Mouse (Mus musculus): ENCODE measurements around the gene Pitpnc1. TPM values are rescaled to one million over a fixed set of nuclear protein-coding genes. Genes with fewer than 3 reads are reported as not detected.

The Pitpnc1 gene
- polyA plus RNA-seq, 2 experiments = 3.0 to 5.8 TPM

DNA sequence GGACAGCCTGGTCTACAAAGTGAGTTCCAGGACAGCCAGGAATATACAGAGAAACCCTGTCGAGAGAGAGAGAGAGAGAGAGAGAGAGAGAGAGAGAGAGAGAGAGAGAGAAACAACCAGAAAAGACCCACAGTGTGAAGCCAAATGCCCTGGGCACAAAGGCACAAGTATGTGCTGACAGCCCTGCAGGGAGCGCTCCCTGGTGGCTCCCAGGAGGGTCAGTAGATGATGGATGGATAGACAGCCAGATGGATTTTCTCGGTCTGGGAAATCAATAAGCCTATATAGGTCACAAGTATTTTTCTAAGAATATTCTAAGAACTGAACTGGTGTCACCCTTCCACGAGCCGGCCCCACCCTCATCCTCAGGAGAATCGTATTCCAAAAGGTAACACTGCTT, 86.5 kb downstream of the Pitpnc1 start:
- Histone ChIP-seq H3K4me3 (ENCODE audit: insufficient read depth in 1 of 2, low read depth in 2 of 2, low read length in 2 of 2) (no peak overlapping the region), H3K9me3 (ENCODE audit: control insufficient read depth, low read length) (no peaks in the 10 kb centered on the region), H3K36me3 (replicated peaks; ENCODE audit: control insufficient read depth, insufficient read depth, low read depth) (no peaks in the 10 kb centered on the region), H3K4me2 (ENCODE audit: low read depth) (no peak overlapping the region), H3K9ac (replicated peaks) (no peak overlapping the region), H3K27ac (no peak overlapping the region), H3K4me1 (replicated peaks; ENCODE audit: control insufficient read depth in 2 of 2, insufficient read depth in 2 of 2, low read length in 1 of 2) (no peaks in the 10 kb centered on the region), H3K27me3 (ENCODE audit: control insufficient read depth, insufficient read depth, low read length) (no peaks in the 10 kb centered on the region)
- no peak for ATAC-seq (ENCODE audit: insufficient read depth)
- WGBS (ENCODE audit: insufficient replicate concordance) = 73% methylated on average over 6 of the region's 6 CpGs
- no peak for DNase-seq (ENCODE audit: low read depth in 3 of 3, low spot score in 3 of 3)
- no peak for TF ChIP-seq EP300 (IDR thresholded peaks at IDR 0.05; ENCODE audit: low read depth)
- TF ChIP-seq CTCF (IDR thresholded peaks at IDR 0.05; ENCODE audit: low read depth) = peak; percentile 35

GRCm38 (mm10) chr11:107379965-107380364, 90.5 kb downstream of the Pitpnc1 start:
- Histone ChIP-seq H3K36me3 (replicated peaks; ENCODE audit: control insufficient read depth, insufficient read depth, low read depth) (no peaks in the 10 kb centered on the region), H3K27me3 (ENCODE audit: control insufficient read depth, insufficient read depth, low read length) (no peaks in the 10 kb centered on the region), H3K9me3 (ENCODE audit: control insufficient read depth, low read length) (no peaks in the 10 kb centered on the region), H3K27ac (no peak overlapping the region), H3K4me3 (ENCODE audit: insufficient read depth in 1 of 2, low read depth in 2 of 2, low read length in 2 of 2) (no peak overlapping the region), H3K9ac (replicated peaks) (no peak overlapping the region), H3K4me1 (replicated peaks; ENCODE audit: control insufficient read depth in 2 of 2, insufficient read depth in 2 of 2, low read length in 1 of 2) (0 out of 4 replicates have a peak, but pooled peaks cover 0 to 2% of the 10 kb centered on the region in 2 experiments), H3K4me2 (ENCODE audit: low read depth) (0 out of 2 replicates have a peak overlapping the region, but pooled peaks have one; percentile 11)
- 84% methylated on average over 9 of the region's 9 CpGs for WGBS (ENCODE audit: insufficient replicate concordance)
- DNase-seq (ENCODE audit: low read depth in 3 of 3, low spot score in 3 of 3) (no peak), ATAC-seq (ENCODE audit: insufficient read depth) (no peak)
- TF ChIP-seq EP300 (IDR thresholded peaks at IDR 0.05; ENCODE audit: low read depth) (no peak), CTCF (IDR thresholded peaks at IDR 0.05; ENCODE audit: low read depth) (no peak)

DNA sequence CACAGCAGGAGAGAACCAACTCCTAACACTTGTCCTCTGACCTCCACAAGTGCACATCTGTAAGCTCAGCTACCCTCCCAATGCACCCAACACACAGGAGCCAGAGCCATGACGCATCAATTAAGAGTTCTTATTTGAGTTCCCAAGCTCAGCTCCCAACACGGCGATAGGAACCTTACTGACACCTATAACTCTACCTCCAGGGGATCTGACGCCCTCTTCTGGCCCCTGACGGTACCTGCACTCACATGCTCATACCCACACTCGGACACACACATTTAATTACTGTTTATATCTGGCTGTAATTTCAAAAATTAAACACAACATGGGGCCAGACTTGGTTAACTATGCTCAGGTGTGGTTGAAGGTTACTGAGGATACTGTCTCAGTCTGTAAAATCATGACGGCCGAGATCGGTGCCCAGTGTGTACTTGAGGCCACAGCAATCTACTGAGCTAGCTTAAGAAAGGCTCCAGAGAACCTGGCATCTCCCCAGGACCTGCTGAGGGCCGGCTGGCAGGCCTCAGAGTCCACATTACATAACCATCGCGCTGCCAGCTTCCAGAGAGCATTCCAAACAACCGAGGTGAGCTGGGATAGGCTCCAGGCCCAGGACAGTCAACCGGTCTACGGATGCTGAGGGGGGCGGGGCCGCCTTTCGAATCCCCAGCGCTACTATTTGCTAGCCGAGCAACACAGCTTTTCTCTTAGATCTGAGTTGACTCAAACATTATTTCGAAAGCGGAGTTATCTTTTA, 91.2 kb downstream of the Pitpnc1 start:
- H3K9me3 ChIP-seq (ENCODE audit: control insufficient read depth, low read length) = no peaks in the 10 kb centered on the region
- H3K9ac ChIP-seq (replicated peaks) = no peak overlapping the region
- ATAC-seq (ENCODE audit: insufficient read depth) (no peak), DNase-seq (ENCODE audit: low read depth in 3 of 3, low spot score in 3 of 3) (no peak)
- H3K4me1 ChIP-seq (replicated peaks; ENCODE audit: control insufficient read depth in 2 of 2, insufficient read depth in 2 of 2, low read length in 1 of 2) = 0 out of 4 replicates have a peak, but pooled peaks cover 0 to 2% of the 10 kb centered on the region in 2 experiments
- no peaks in the 10 kb centered on the region for H3K27me3 ChIP-seq (ENCODE audit: control insufficient read depth, insufficient read depth, low read length)
- no peak overlapping the region for H3K27ac ChIP-seq
- 81% methylated on average over 22 of the region's 22 CpGs for WGBS (ENCODE audit: insufficient replicate concordance)
- 0 out of 2 replicates have a peak overlapping the region, but pooled peaks have one; percentile 11 for H3K4me2 ChIP-seq (ENCODE audit: low read depth)
- no peak overlapping the region for H3K4me3 ChIP-seq (ENCODE audit: insufficient read depth in 1 of 2, low read depth in 2 of 2, low read length in 2 of 2)
- no peaks in the 10 kb centered on the region for H3K36me3 ChIP-seq (replicated peaks; ENCODE audit: control insufficient read depth, insufficient read depth, low read depth)
- no peak for TF ChIP-seq CTCF (IDR thresholded peaks at IDR 0.05; ENCODE audit: low read depth)

GRCm38 (mm10) chr11:107377326-107377725, 93.2 kb downstream of the Pitpnc1 start:
- ATAC-seq (ENCODE audit: insufficient read depth) = peak; percentile 22; the same call in 1 of the 2 replicates

GRCm38 (mm10) chr11:107376272-107376671, 94.2 kb downstream of the Pitpnc1 start:
- no peaks in the 10 kb centered on the region for H3K27me3 ChIP-seq (ENCODE audit: control insufficient read depth, insufficient read depth, low read length)
- H3K9me3 ChIP-seq (ENCODE audit: control insufficient read depth, low read length) = no peaks in the 10 kb centered on the region
- DNase-seq (ENCODE audit: low read depth in 3 of 3, low spot score in 3 of 3) (no peak), ATAC-seq (ENCODE audit: insufficient read depth) (no peak)
- no peak overlapping the region for H3K4me2 ChIP-seq (ENCODE audit: low read depth)
- H3K9ac ChIP-seq (replicated peaks) = no peak overlapping the region
- H3K4me1 ChIP-seq (replicated peaks; ENCODE audit: control insufficient read depth in 2 of 2, insufficient read depth in 2 of 2, low read length in 1 of 2) = peaks cover 5 to 10% of the 10 kb centered on the region in 2 experiments; a peak in 3 of 4 replicates
- H3K27ac ChIP-seq = no peak overlapping the region
- no peak for TF ChIP-seq EP300 (IDR thresholded peaks at IDR 0.05; ENCODE audit: low read depth)
- TF ChIP-seq CTCF (IDR thresholded peaks at IDR 0.05; ENCODE audit: low read depth) = no peak
- H3K36me3 ChIP-seq (replicated peaks; ENCODE audit: control insufficient read depth, insufficient read depth, low read depth) = no peaks in the 10 kb centered on the region
- H3K4me3 ChIP-seq (ENCODE audit: insufficient read depth in 1 of 2, low read depth in 2 of 2, low read length in 2 of 2) = no peak overlapping the region
- WGBS (ENCODE audit: insufficient replicate concordance) = 69% methylated on average over 12 of the region's 12 CpGs

More at GRCm38 (mm10) chr11:107377326-107377725, 93.2 kb downstream of the Pitpnc1 start:
- Histone ChIP-seq H3K36me3 (replicated peaks; ENCODE audit: control insufficient read depth, insufficient read depth, low read depth) (no peaks in the 10 kb centered on the region), H3K4me3 (ENCODE audit: insufficient read depth in 1 of 2, low read depth in 2 of 2, low read length in 2 of 2) (no peak overlapping the region), H3K9me3 (ENCODE audit: control insufficient read depth, low read length) (no peaks in the 10 kb centered on the region), H3K4me2 (ENCODE audit: low read depth) (no peak overlapping the region), H3K27ac (no peak overlapping the region), H3K27me3 (ENCODE audit: control insufficient read depth, insufficient read depth, low read length) (no peaks in the 10 kb centered on the region), H3K4me1 (replicated peaks; ENCODE audit: control insufficient read depth in 2 of 2, insufficient read depth in 2 of 2, low read length in 1 of 2) (peaks cover 0 to 3% of the 10 kb centered on the region in 2 experiments; a peak in 1 of 4 replicates), H3K9ac (replicated peaks) (no peak overlapping the region)
- DNase-seq (ENCODE audit: low read depth in 3 of 3, low spot score in 3 of 3) = no peak
- TF ChIP-seq EP300 (IDR thresholded peaks at IDR 0.05; ENCODE audit: low read depth) = no peak
- TF ChIP-seq CTCF (IDR thresholded peaks at IDR 0.05; ENCODE audit: low read depth) = no peak
- WGBS (ENCODE audit: insufficient replicate concordance) = 82% methylated on average over 6 of the region's 6 CpGs
